Mouse (Mus musculus): Measurements from ENCODE around the gene Spopl.

- no peak for TF ChIP-seq POLR2A (IDR thresholded peaks at IDR 0.05; ENCODE audit: low read depth, low read length)
- no peak for TF ChIP-seq CTCF (IDR thresholded peaks at IDR 0.05; ENCODE audit: extremely low read depth, insufficient read length, insufficient replicate concordance, low read depth, low read length)
Observed at GRCm38 (mm10) chr2:23559186-23559585, 12.7 kb downstream of the Spopl start.
